Mouse (Mus musculus) heart, adult 10 weeks (tissue): Measurements from ENCODE around the gene Tas2r143. TPM values are rescaled to one million over a fixed set of nuclear protein-coding genes. Genes with fewer than 3 reads are reported as not detected.

Experiments used
- polyA plus RNA-seq: library from polyadenylated mRNA; stranded (reverse); fragments of 350-450 nt; fragmentation: Illumina TruSeq; extraction: RNeasy Lipid Tissue Mini Kit (QIAGEN cat#74804); gene quantifications from one replicate; pipeline ENCODE4 v1.2.3, GENCODE M21; 2014; ENCODE audit warnings: low read depth, low replicate concordance

Tas2r143 gene
- polyA plus RNA-seq: not detected

DNA sequence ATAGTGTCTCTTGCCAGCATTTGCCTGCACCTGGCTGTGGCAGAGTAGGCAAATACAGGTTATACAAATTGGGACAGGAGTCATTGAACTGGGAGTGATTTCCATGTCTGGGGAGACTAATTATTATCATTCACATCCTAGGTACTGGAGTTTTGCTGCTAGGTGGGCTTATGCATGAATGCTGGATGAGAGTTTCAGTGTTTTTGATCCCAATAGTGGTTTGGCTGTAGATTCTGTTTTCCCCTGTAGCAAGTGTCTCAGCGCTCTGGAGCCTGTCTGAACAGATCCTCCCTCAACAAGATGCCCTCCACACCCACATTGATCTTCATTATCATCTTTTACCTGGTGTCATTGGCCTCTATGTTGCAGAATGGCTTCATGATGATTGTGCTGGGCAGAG lies at the start of gene Tas2r143:
TSS of gene Tas2r143 (plus strand) at position 301 of the 400 bp plus-strand sequence.

GRCm38 (mm10) chr6:42372816-42373547 lies 27.1 kb upstream of the Tas2r143 start, which contains the start of gene Epha1:
Epha1 (minus strand) TSS chr6:42373268.

DNA sequence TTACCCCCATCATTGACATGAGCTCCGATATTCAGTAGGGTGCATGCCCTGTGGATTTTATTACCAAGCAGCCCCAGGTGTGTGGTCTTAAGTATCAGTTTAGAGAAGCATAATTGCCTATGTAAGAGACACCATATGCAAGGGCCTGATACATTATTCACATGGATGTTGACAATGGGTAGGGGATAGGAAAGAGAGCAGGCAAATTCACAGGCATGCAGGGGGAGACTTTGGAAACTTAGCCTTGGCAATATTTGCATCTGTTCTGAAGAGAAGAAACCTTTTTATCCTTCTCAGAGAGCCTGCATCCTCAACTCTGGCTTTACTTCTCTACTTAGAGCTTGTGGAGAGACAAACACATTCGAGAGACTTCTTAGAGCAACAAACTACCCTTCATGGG lies 5.1 kb downstream of the Tas2r143 start, which contains the start of gene Tas2r135:
TSS of gene Tas2r135 (plus strand) at position 301 of the 400 bp plus-strand sequence.

GRCm38 (mm10) chr6:42434446-42434845 lies 34.4 kb downstream of the Tas2r143 start, which contains the start of gene Tas2r126:
Tas2r126 (plus strand) TSS chr6:42434535.

Other genes with a start within 250 kb of the Tas2r143 start
- not detected for gene Tas2r144, start 184.9 kb upstream of the Tas2r143 start, polyA plus RNA-seq
- 186 TPM for gene Gstk1, start 154.3 kb upstream of the Tas2r143 start, polyA plus RNA-seq
- not detected for gene Tmem139, start 138.3 kb upstream of the Tas2r143 start, polyA plus RNA-seq
- gene Casp2, start 135.3 kb upstream of the Tas2r143 start, polyA plus RNA-seq: 9.2 TPM
- gene Clcn1, start 113.6 kb upstream of the Tas2r143 start, polyA plus RNA-seq: 13.2 TPM
- gene Fam131b, start 75.6 kb upstream of the Tas2r143 start, polyA plus RNA-seq: 0.65 TPM
- gene Zyx, start 50.6 kb upstream of the Tas2r143 start, polyA plus RNA-seq: 59.6 TPM
- 0.39 TPM for gene Epha1, start 27.0 kb upstream of the Tas2r143 start, polyA plus RNA-seq
- not detected for gene Tas2r135, start 5.2 kb downstream of the Tas2r143 start, polyA plus RNA-seq
- gene Tas2r126, start 34.3 kb downstream of the Tas2r143 start, polyA plus RNA-seq: not detected
- not detected for gene Olfr458, start 65.0 kb downstream of the Tas2r143 start, polyA plus RNA-seq
- gene Olfr457, start 76.1 kb downstream of the Tas2r143 start, polyA plus RNA-seq: not detected
- not detected for gene Olfr456, start 87.0 kb downstream of the Tas2r143 start, polyA plus RNA-seq
- gene Olfr455, start 147.3 kb downstream of the Tas2r143 start, polyA plus RNA-seq: not detected
- not detected for gene Tcaf3, start 197.5 kb downstream of the Tas2r143 start, polyA plus RNA-seq
- 2.6 TPM for gene Tcaf2, start 245.0 kb downstream of the Tas2r143 start, polyA plus RNA-seq